Mouse (Mus musculus) left cerebral cortex, postnatal 25 days (tissue): ENCODE measurements around the gene S100a3. TPM values are rescaled to one million over a fixed set of nuclear protein-coding genes. Genes with fewer than 3 reads are reported as not detected.

ENCODE experiments used
- DNase-seq, 2 experiments: peaks; one replicate each; pipeline ENCODE4 v3.0.0; 2022; ENCODE audit warnings: low spot score in 2 of 2, mixed read lengths in 1 of 2
- intact Hi-C: fragments of 180-260 bp; cut with DNase I; formaldehyde crosslinking; loops from one replicate; pipeline ENCODE4 v1.15.1; 2025
- total RNA-seq, 2 experiments: library from RNA; stranded (reverse); gene quantifications; 2 replicates each; pipeline ENCODE4 v1.2.3; 2021

S100a3 gene
- total RNA-seq, 2 experiments from 2014 or later: 1.1 to 1.4 TPM

GRCm38 (mm10) chr3:90596810-90597209 is 36.4 kb downstream of the S100a3 start:
- intact Hi-C loops: no loop called here
- DNase-seq: no peak

GRCm38 (mm10) chr3:90597736-90598135 is 37.4 kb downstream of the S100a3 start:
- DNase-seq: no peak
- intact Hi-C loops: no loop called here

- intact Hi-C loops: no loop called here
- no peak for DNase-seq
These were observed 37.8 kb downstream of the S100a3 start for GRCm38 (mm10) chr3:90598212-90598611.

- DNase-seq: no peak
- intact Hi-C loops: no loop called here
These were observed 39.0 kb downstream of the S100a3 start for GRCm38 (mm10) chr3:90599401-90599800.

- no peak for DNase-seq
- intact Hi-C loops: no loop called here
These were observed 39.7 kb downstream of the S100a3 start for GRCm38 (mm10) chr3:90600036-90600435.

GRCm38 (mm10) chr3:90600458-90601195 is 40.2 kb downstream of the S100a3 start:
- DNase-seq: no peak

GRCm38 (mm10) chr3:90601486-90602110 is 41.2 kb downstream of the S100a3 start, which contains the start of gene Gm42674:
TSS of gene Gm42674 (plus strand) at chr3:90601904.
- intact Hi-C loops: no loop called here
- no peak for DNase-seq

More at GRCm38 (mm10) chr3:90600458-90601195, 40.2 kb downstream of the S100a3 start:
- intact Hi-C loops: no loop called here

- no peak for DNase-seq
- intact Hi-C loops: no loop called here
These were observed 43.2 kb downstream of the S100a3 start, which contains the start of gene S100a4 for GRCm38 (mm10) chr3:90603623-90604022. TSS of gene S100a4 (plus strand) at chr3:90603771.

GRCm38 (mm10) chr3:90604416-90604815 is 44.0 kb downstream of the S100a3 start:
- intact Hi-C loops: no loop called here
- peak; percentile 41 to 78 for DNase-seq

- DNase-seq: peak in 1 of 2 experiments; percentile 68
- intact Hi-C loops: no loop called here
These were observed 44.7 kb downstream of the S100a3 start for GRCm38 (mm10) chr3:90605049-90605448.

GRCm38 (mm10) chr3:90605736-90606135 is 45.4 kb downstream of the S100a3 start:
- intact Hi-C loops: no loop called here
- no peak for DNase-seq

- intact Hi-C loops: no loop called here
- DNase-seq: no peak
These were observed 45.8 kb downstream of the S100a3 start for GRCm38 (mm10) chr3:90606185-90606584.

- no peak for DNase-seq
- intact Hi-C loops: no loop called here
These were observed 47.0 kb downstream of the S100a3 start for GRCm38 (mm10) chr3:90607361-90607760.

- intact Hi-C loops: no loop called here
- no peak for DNase-seq
These were observed 47.8 kb downstream of the S100a3 start, which contains the start of gene S100a5 for GRCm38 (mm10) chr3:90608223-90608622. TSS of gene S100a5 (plus strand) at chr3:90608523.

GRCm38 (mm10) chr3:90609102-90609501 is 48.7 kb downstream of the S100a3 start:
- intact Hi-C loops: no loop called here
- DNase-seq: no peak

GRCm38 (mm10) chr3:90611494-90611893 is 51.1 kb downstream of the S100a3 start:
- intact Hi-C loops: loop anchor here (5.0 kb wide), 1 partner anchor 99 kb away; the partner anchor contains the start of genes S100a1 and S100a13
- DNase-seq: no peak

GRCm38 (mm10) chr3:90612061-90612460 is 51.7 kb downstream of the S100a3 start:
- DNase-seq: peak in 1 of 2 experiments; percentile 53
- intact Hi-C loops: loop anchor here (5.0 kb wide), 1 partner anchor 100 kb away; the partner anchor contains the start of genes S100a1 and S100a13

GRCm38 (mm10) chr3:90612728-90613291 is 52.4 kb downstream of the S100a3 start, which contains the start of gene S100a6:
TSS of gene S100a6 (plus strand) at chr3:90612882.
- peak; percentile 47 to 51 for DNase-seq
- intact Hi-C loops: loop anchor here (5.0 kb wide), 1 partner anchor 101 kb away; the partner anchor contains the start of genes S100a1 and S100a13

GRCm38 (mm10) chr3:90613461-90614147 is 53.2 kb downstream of the S100a3 start:
- intact Hi-C loops: loop anchor here (2.0 to 5.0 kb wide), 4 partner anchors 39 to 123 kb away; partner anchors contain the start of genes S100a1, S100a13 and Snapin
- DNase-seq: no peak
